Mouse (Mus musculus): ENCODE data around the gene Spdye4a. TPM values are rescaled to one million over a fixed set of nuclear protein-coding genes. Genes with fewer than 3 reads are reported as not detected.

Gene Spdye4a
- polyA plus RNA-seq (2017; shearing (Covaris generic)) = not detected

GRCm38 (mm10) chr5:143226790-143227189 lies at the start of gene Spdye4a:
Gene Spdye4a, minus strand, starts transcription at chr5:143226890.
- ATAC-seq = no peak

DNA sequence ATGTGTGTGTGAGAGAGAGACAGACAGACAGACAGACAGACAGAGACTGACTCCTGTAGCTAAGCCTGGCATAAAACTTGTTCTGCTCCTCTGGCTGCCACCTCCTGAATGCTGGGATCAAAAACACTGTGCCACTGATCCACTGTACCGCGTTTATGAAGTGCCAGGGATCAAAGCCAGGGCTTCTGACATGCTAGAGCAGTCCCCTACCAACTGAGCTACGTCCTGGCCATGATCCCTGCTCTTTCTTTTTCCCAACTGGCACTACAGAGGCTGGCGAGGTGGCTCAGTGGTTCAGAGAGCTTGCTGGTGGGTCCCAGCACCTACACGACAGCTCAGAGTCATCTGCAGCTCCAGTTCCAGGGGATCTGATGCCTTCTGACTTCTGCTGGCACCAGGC lies 49.1 kb upstream of the Spdye4a start:
- ATAC-seq = no peak

DNA sequence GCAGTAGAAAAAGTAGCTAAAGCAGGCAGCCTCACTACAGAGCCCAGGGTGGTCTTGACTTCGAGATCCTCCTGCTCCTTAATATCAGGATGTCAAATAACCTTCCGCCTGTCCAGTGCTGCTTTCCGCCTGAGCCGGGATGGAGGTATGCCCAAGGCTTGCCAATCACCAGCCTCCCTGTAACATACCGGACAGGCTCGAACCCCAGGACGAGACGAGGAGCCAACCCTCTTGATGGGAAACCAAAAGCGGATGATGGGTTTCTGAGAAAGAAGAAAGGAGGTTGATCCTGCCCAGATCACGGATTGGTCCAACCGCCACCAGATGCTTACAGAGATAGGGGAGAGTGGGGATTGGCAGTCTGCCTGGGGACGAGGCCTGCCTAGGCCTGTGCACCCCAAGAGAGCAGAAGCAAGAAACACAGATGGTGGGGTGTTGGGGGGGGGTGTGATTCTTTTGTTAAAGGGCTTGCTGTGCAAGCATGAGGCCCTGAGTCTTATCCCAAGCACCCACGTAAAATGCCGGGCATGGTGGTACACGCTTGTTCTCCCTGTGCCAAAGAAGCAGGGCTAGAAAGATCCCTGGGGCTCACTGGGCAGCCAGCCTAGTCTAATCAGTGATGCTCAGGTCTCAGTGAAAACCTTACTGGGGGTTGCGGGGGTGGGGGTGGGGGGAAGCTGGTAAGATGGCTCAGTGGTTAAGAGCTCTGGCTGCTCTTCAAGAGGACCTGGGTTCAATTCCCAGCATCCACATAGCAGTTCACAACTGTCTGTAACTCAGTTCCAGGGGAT lies 46.0 kb upstream of the Spdye4a start:
- no peak for ATAC-seq

GRCm38 (mm10) chr5:143272108-143272507 lies 45.4 kb upstream of the Spdye4a start:
- no peak for ATAC-seq

DNA sequence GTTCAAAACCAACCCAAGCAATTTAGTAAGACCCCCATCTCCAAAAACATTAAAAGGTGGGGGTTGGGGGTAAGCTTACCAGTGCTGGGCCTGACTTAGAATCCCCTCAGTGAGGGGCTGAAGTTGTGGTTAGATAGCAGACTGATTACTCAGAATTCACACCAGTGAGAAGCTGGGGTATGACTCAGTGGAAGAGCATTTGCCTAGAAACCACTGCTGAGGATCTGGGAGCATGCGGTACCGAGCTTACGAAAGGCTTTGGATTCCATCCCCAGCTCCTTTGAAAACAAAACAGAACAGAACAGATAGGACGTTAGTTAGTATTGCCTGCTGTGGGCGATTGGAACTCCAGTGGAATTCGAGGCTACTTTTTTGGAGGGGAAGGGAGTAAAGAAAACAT lies 45.0 kb upstream of the Spdye4a start:
- ATAC-seq = no peak

DNA sequence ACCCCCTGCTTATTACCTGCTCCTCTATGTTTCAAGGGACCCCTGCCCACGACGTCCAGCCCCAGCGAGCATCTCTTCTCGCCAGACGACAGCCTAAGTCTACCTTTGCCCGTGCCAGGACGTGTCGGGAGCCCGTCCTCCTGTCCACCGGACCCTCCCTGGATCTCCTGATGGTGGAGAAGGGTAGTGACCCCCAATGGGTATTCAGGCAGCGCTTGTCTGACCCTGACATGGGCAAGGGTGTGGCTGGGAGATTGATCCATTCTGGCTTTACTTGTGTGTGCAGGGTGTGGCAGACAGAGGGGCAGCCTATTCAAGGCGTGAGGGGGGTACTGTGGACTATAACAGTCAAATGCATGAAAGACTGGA lies 43.4 kb upstream of the Spdye4a start:
- no peak for ATAC-seq

- peak; percentile 60 for ATAC-seq
Measured at GRCm38 (mm10) chr5:143269363-143270150, 42.9 kb upstream of the Spdye4a start, which contains the start of gene Zfp316. Gene Zfp316, minus strand, starts transcription at chr5:143270022.

DNA sequence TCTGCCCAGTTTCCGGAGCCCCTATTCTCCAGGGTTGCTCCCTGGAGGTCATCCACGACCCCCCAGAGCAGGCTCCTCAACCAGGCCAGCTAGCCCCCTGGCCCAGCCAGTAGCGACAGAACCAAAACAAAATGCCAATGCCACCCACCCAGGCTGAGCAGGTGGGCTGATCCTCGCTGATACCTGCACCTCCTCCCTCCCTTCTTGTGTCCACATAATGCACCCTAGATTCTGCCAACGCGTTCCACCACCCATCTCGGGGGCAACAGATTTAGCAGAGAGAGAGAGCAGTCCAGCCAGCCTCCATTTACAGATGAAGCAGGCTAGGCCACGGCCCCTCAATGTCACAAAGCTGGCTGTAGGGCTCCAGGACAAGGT lies 42.3 kb upstream of the Spdye4a start:
- ATAC-seq = no peak

DNA sequence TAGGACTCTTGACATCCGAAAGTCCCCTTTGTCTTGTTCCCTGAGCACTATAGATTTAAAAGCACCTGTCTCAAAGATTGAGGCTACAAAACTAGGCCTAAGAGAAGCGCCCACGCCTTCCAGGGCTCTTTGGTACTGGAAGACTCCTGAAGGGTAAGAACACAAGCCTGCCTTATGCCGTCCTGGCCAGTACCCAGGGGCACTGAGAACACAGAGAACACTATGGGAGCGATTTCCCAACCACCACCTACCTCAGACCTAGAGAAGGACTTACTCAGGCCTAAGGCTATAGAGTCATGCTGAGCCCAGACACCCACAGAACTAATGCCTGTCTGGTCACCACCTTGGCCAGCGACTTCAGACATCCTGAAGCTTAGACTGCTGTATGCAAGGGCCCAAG lies 40.1 kb upstream of the Spdye4a start:
- ATAC-seq = no peak

DNA sequence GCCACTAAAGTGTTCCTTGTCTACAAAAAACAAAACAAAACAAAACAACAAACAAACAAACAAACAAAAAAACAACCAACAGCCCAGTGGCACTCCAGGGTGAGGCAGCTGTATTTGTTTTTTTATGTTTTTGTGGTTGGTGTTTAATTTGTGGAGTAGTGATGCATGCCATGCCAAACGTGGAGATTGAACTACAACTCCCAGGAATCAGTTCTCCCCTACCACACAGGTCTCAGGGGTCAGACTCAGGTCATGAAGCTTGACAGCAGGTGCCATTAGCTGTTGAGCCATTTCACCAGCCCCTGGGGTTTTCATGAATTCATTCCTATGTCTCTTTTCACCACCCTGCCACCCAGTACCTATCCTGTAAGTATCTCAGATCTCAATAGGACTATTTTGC lies 38.7 kb upstream of the Spdye4a start:
- no peak for ATAC-seq

DNA sequence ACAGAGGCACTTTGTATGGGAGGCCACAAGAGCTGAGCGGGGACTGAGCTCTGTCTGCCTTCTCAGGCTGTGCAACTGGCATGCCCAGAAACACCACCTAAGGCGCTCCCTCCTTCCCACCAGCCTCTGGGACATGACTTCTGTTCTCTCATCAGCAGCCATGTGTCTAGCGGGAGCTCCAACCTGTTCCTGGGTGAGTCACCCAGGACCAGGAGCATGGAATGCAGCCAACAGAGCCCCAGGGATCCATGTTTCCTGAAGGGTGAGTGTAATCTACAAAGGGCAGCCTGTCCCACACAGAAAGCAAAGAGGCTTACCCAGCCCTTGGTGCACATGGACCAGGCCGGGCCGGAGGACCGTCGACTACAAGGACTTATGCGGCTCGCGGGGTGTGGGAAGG lies 38.0 kb upstream of the Spdye4a start:
- ATAC-seq = no peak

DNA sequence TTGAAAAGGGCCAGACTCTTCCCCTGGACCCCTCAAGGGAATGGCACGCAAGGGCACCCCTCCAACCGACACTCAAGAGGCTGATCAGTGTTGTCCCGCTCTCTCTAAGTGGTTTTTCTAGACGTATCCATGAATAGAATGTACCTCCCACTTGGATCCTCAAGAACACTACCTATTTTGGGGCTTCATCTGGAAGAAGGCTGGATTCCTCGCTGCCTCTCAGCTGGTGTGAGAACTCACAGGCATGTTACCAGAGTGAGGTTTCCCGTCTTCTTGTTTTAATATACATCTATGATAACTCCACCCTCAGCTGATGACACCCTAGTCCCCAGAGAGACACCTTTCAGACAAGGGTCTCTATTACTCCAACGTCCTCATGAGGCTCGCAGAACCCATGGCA lies 34.9 kb upstream of the Spdye4a start:
- ATAC-seq = no peak

- ATAC-seq = no peak
Measured at GRCm38 (mm10) chr5:143255802-143256201, 29.1 kb upstream of the Spdye4a start.

DNA sequence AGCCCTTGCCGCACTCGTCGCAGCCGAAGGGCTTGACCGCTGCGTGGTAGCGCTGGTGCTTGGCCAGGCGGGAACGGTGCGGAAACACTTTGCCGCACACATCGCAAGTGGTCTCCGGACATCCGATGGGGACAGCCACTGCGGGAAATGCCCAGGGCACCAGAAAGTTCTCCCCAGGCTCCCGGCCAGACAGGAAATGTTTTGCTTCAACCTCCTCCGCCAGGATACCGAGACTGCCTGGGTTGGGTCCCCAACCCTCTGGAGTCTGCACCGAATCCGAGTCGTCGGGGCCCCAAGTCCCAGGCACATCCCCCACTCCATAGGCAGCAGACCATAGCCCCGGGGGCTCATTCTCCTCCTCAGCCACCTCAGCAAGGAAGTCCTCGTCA lies 28.4 kb upstream of the Spdye4a start:
- ATAC-seq = no peak

DNA sequence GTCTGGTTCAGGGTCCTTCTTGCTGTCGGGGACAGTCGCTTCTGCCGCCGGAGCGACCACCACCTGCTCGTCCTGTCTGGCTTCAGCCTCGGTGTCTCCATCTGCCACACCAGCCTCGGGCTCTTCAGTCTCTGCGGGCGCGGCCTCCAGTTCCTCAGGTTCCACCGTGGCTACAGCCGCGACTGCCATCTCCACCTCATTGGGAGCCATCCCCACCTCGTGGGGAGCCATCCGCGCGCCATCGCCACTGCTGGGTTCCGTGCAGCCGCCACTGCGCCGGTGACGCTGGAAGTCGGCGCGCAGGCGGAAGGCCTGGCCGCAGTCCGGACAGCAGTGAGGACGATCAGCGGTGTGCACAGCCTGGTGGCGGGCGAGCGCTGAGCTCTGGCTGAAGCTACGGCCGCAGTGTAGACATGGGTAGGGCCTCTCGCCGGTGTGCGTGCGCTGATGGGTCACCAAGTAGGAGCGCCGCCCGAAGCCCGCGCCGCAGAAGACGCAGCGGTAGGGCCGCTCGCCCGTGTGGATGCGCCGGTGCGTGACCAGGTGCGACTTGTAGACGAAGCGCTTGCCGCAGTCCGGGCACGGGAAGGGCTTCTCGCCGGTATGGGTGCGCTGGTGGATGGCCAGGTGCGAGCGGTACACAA lies 27.9 kb upstream of the Spdye4a start:
- ATAC-seq = no peak

GRCm38 (mm10) chr5:143253881-143254486 lies 27.3 kb upstream of the Spdye4a start:
- ATAC-seq = no peak

DNA sequence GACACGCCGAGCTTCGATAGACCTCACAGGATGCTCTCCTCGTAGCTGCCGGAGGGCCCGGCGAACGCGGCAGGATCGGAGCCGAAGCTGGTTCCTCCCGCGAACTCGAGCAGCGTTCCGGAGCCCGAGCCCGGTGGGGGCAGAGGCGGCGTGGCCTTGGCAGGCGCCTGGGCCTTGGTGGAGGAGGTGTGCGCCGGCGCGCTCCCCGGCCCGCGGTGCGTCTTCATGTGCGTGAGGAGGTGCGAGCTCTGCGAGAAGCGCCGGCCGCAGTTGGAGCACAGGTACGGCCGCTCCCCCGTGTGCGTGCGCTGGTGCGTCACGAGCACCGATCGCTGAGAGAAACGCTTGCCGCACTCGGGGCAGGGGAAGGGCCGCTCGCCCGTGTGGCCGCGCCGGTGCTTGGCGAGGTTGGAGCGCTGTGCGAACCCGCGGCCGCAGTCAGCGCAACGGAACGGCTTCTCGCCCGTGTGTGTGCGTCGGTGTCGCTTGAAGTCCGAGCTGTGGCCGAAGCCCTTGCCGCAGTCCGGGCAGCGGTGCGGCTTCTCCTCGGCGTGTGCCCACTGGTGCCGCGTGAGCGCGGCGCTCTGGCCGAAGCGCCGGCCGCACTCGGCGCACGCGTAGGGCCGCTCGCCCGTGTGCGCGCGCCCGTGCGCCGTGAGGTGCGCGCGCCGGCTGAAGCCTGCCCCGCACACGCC lies 26.6 kb upstream of the Spdye4a start:
- no peak for ATAC-seq

DNA sequence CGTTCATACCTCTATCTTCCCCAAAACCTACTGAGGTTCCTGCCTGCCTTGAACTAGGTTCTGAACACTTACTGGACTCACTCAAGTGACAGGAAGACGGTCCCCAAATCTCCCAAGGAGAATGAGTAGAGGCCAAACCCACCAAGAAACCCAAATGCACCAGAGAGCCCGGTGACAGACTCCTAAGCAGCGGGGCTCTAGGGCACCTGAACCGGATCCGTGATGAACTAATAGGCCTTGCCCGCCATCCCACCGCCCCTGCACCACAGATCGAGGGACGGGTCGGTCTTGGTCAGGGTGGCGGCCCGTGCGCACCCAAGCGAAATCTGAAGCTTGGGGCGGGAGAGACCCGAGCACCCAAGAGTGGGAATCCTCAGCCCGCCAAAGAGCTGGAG lies 26.1 kb upstream of the Spdye4a start:
- no peak for ATAC-seq

- ATAC-seq = no peak
Measured at GRCm38 (mm10) chr5:143252039-143252438, 25.3 kb upstream of the Spdye4a start.

DNA sequence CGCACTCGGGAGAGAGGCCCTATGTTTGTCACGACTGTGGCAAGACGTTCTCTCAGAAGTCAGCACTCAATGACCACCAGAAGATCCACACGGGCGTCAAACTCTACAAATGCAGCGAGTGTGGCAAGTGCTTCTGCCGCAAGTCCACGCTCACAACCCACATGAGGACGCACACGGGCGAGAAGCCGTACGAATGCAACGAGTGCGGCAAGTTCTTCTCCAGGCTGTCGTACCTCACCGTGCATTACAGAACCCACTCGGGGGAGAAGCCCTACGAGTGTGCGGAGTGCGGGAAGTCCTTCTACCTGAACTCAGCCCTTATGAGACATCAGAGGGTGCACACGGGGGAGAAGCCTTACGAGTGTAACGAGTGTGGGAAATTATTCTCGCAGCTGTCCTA lies 18.2 kb upstream of the Spdye4a start:
- ATAC-seq = no peak

DNA sequence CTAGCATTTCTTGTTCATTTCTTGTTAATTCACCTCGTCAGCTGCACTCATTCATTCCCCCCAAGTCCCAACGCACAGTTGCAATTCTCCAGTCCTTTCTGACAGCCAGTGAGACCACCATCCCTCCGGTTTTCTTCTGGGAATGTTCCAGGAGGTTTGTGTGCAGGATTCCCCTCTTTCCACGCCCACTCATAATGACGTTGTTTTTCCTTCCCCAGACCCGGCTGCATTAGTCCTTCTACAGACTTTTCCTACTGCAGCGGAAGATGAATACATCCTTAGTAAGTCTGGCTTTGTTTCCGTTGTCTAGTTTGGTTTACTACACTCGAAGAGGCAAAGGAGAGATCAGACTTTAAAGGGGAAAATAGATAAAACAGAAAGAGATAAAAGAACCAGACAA lies 9.3 kb upstream of the Spdye4a start:
- ATAC-seq = no peak

- ATAC-seq = peak; percentile 97
Measured at GRCm38 (mm10) chr5:143235028-143235693, 8.5 kb upstream of the Spdye4a start, which contains the start of gene Zfp12. Gene Zfp12, plus strand, starts transcription at chr5:143235163.
